Comparison of ENCODE assay signal across 26 mouse cellular contexts in genomic region chr12:16730196-16730595, GRCm38 (mm10).
DNase-seq lines count a peak whose midpoint lies in the region; ATAC-seq lines count a peak whose summit lies in the region.
"Had no signal": no experiment of that assay in that cellular context is flagged by ENCODE, and none has a peak within 500 bp of the region (broad histone marks: within the 10 kb centered on the region; RNA-seq: fewer than 3 reads in every experiment).

No protein-coding gene starts in this region.

- H3K4me1 ChIP-seq in kidney, embryonic 14.5 days (ENCODE audit: control insufficient read depth, insufficient read depth, low read length) = peaks cover 33% of the 10 kb centered on the region
- H3K4me1 ChIP-seq: megakaryocyte, embryonic 14.5 days had no signal

- no peak for DNase-seq in kidney, postnatal 10 days
- DNase-seq in adrenal gland, adult 18-20 months (ENCODE audit: low spot score in 2 of 2) = peak; percentile 42 to 55
- peak; percentile 88 for DNase-seq in adrenal gland, adult 2 months
- peak; percentile 81 to 84 for DNase-seq in adrenal gland, postnatal 36 days
- no peak for DNase-seq in thymus, postnatal 4 days
- DNase-seq in ovary, postnatal 14 days (ENCODE audit: low spot score) = no peak
- DNase-seq: B cell, adult 2 months; cerebellum, adult 11 months; cerebellum, adult 9-10 months; gastrocnemius, postnatal 10 days; kidney, adult 8-10 months; liver, embryonic 13.5 days; lung, adult 18-20 months; lung, postnatal 4 days; midbrain, embryonic 14.5 days; right cerebral cortex, postnatal 25 days; spleen, adult 18-20 months; thymus, postnatal 14 days had no signal

- no peak overlapping the region; the same call in 1 of the 2 replicates for H3K4me2 ChIP-seq in kidney, embryonic 14.5 days (replicated peaks; ENCODE audit: low read depth, low read length)
- H3K4me2 ChIP-seq: embryonic facial prominence, embryonic 13.5 days; heart, embryonic 15.5 days; limb, embryonic 15.5 days; liver, embryonic 13.5 days had no signal

- no peaks in the 10 kb centered on the region for H3K9me3 ChIP-seq in kidney, embryonic 14.5 days (ENCODE audit: control insufficient read depth, low read length)
- H3K9me3 ChIP-seq: embryonic facial prominence, embryonic 13.5 days; heart, embryonic 15.5 days; limb, embryonic 15.5 days; liver, embryonic 13.5 days; megakaryocyte, embryonic 14.5 days had no signal

- no peak overlapping the region for H3K4me3 ChIP-seq in kidney, embryonic 14.5 days (ENCODE audit: low read length)
- H3K4me3 ChIP-seq: embryonic facial prominence, embryonic 13.5 days; heart, embryonic 15.5 days; left cerebral cortex, adult 2 months; limb, embryonic 15.5 days; liver, embryonic 13.5 days; megakaryocyte, embryonic 14.5 days had no signal

- H3K36me3 ChIP-seq in kidney, embryonic 14.5 days (ENCODE audit: control insufficient read depth, insufficient read depth, low read length) = no peaks in the 10 kb centered on the region
- H3K36me3 ChIP-seq: embryonic facial prominence, embryonic 13.5 days; heart, embryonic 15.5 days; limb, embryonic 15.5 days; liver, embryonic 13.5 days had no signal

- no peak overlapping the region for H3K9ac ChIP-seq in kidney, embryonic 14.5 days (ENCODE audit: low read depth, low read length)
- H3K9ac ChIP-seq: embryonic facial prominence, embryonic 13.5 days; heart, embryonic 15.5 days; limb, embryonic 15.5 days; liver, embryonic 13.5 days had no signal

- H3K27ac ChIP-seq in kidney, embryonic 14.5 days (ENCODE audit: low read depth, low read length) = peak overlapping the region; percentile 69
- H3K27ac ChIP-seq: embryonic facial prominence, embryonic 13.5 days; left cerebral cortex, adult 2 months; limb, embryonic 15.5 days; liver, embryonic 13.5 days had no signal

- no peaks in the 10 kb centered on the region for H3K27me3 ChIP-seq in kidney, embryonic 14.5 days (ENCODE audit: control insufficient read depth, insufficient read depth, low read length)
- H3K27me3 ChIP-seq: embryonic facial prominence, embryonic 13.5 days; heart, embryonic 15.5 days; limb, embryonic 15.5 days; liver, embryonic 13.5 days had no signal

- WGBS in kidney, embryonic 14.5 days = 83% methylated on average over 11 of the region's 11 CpGs

- ATAC-seq in kidney, embryonic 14.5 days (ENCODE audit: low FRiP score, low TSS enrichment) = no peak
- ATAC-seq: forebrain, embryonic 16.5 days; hindbrain, embryonic 16.5 days had no signal

Comparison
In these comparisons a context has a peak if more than half of its experiments do, and no peak if none do; other contexts are left out.
1. DNase-seq: peak in adrenal gland, adult 18-20 months (2 of 2), adrenal gland, adult 2 months (single experiment) and adrenal gland, postnatal 36 days (2 of 2); none in kidney, postnatal 10 days (single experiment), thymus, postnatal 4 days (single experiment) and ovary, postnatal 14 days (single experiment).